Mouse (Mus musculus) T-cell, adult 2 months (primary cell): ENCODE measurements around the gene Cdk2.
A peak's percentile ranks its signal among the peaks of the same experiment; 100 is the strongest.

ENCODE experiments used
- DNase-seq: peaks from one replicate; pipeline ENCODE4 v3.0.0; 2022; ENCODE audit warnings: low spot score

The Cdk2 gene

DNA sequence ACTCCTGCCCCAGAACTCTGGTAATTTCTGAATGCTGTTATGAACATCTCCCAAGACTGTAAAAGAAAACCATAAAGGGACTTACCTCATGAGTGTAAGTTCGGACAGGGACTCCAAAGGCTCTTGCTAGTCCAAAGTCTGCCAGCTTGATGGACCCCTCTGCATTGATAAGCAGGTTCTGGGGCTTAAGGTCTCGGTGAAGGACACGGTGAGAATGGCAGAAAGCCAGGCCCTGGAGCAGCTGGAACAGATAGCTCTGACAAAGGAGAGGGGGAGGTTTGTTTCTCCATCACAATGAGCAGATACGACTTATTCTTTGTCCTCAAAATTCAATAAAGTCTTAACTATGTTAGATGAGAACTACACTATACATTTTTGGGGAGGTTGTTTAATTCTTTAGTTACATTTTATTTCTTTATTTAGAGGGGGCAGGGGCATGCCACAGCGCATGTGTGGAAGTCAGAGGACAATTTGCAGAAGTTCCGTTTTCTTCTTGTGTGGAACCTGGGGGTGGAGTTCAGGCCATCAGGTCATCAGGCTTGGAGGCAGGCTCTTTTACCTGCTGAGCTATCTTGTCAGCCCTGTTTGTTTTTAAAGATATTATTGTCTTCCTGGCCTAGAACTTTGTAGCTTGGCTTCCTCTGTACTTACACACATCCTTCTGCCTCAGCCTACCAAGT is 2.4 kb downstream of the Cdk2 start:
- no peak for DNase-seq

DNA sequence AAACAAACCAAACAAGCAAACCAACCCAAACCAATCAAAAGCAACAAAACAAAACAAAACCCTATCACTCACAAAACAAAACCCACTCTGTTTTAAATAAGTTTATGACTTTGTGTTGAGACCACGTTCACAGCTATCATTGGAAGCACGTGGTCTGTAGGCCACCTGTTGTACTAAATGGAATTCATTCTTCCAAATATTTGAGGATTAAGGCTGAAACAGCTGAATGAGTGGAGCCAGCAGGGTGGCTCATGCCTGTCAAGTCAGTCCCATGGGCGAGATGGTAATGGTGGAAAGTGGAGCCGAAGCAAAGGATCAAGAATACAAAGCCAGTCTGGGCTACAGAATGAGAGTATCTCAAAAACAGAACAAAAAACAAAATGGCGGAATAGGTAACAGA is 4.1 kb downstream of the Cdk2 start:
- no peak for DNase-seq

DNA sequence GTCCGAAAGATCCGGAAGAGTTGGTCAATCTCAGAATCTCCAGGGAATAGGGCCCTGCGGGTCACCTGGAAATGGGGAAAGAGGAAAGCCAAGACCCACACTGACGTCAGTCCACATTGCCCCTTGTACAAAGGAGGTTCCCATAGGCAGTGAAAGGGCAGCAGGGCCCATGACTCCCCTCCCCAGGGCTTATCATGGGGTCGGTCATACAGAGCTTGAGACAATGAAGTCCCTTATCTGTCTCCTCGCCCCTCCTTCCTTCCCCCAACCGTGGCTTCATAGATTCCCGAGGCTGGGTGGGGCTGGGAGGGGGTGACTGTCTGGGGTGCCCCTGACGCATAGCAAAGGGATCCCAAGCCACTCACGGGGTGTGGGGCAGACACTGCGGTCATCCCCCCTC is 5.2 kb downstream of the Cdk2 start:
- no peak for DNase-seq

DNA sequence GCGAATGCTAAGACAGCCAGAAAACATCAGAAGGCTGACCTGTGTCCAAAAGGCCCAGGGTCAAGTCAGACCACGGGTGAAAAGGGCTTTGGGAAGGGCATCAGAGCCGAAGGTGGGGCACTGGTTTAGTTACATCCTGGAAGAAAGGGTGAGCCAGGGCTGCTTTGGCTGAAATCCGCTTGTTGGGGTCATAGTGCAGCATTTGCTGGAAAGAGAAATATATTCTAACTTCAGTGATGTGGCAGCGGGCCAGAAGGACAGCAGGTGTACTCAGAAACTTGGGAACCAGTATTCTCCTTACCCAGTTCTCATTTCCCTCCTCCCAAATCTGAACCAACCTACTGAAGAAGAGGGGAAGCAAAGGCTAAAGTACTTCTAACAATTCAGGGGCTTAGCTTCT is 5.8 kb downstream of the Cdk2 start:
- no peak for DNase-seq

DNA sequence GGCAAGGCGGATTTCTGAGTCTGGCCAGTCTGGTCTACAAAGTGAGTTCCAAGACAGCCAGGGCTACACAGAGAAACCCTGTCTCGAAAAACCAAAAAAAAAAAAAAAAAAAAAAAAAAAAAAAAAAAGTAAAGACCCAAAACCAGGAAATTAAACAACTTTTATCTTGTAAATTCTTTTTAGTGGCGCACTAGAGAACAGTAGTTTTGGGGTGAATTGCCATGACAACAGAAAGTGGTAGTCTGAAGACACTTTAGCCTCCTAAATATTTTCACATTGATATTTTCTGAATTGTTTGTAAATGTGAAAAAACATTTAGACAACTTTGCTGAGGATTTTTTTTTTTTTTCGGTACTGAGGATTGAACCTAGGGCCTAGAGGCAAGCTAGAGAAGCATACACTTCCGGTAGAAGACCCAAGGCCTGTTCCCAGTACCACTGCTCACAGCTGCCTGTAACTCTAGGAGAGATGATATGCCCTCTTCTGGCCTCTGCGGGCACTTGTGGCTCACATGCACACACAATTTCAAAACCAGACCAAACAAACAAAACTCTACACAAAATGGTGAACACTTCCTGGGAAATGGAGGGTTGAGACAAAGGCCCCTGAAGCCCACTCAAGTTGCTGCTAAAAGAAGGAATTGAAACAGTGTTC is 7.6 kb downstream of the Cdk2 start:
- no peak for DNase-seq

DNA sequence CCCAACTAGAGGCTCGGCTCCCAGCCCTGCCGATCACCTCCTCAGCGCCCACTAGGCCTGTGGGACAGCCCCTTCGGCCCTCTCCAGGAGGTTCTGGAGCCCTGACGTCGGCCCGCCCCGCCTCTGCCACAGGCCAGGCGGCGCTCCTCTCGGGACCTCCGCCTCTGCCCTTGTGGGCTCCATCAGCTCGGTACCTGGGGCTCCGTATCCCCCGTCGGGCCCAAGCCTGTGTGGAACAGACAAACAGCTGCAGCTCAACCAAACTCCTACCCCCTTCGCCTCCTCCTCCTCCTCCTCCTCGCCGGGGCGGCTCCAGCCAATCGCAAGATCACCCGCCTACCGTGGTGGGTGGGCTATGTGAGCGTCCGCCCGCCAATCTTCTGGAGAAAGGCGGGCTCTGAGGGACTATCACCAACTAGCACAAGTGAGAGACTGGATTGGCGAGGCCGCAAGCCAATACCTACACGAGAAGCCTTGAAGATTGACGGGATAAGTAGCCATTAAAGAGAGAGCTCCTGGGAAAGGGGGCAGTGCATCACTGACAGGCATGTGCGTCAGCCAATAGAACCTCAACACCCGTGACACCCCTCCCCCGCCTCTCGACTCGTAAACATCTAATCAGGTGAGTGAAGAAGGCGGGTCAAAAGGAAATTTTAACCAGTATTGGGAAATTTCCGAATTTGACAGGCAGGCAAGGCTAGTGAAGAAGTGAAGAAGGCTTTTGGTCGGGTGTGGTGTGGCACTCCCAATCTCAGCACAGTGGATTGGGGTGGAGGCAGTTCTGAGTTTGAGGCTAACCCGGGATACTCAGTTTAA is 8.6 kb downstream of the Cdk2 start, which contains the start of gene Rab5b:
Gene Rab5b (minus strand): TSS at position 273 of the 816 bp plus-strand sequence.
- DNase-seq = peak; percentile 98

DNA sequence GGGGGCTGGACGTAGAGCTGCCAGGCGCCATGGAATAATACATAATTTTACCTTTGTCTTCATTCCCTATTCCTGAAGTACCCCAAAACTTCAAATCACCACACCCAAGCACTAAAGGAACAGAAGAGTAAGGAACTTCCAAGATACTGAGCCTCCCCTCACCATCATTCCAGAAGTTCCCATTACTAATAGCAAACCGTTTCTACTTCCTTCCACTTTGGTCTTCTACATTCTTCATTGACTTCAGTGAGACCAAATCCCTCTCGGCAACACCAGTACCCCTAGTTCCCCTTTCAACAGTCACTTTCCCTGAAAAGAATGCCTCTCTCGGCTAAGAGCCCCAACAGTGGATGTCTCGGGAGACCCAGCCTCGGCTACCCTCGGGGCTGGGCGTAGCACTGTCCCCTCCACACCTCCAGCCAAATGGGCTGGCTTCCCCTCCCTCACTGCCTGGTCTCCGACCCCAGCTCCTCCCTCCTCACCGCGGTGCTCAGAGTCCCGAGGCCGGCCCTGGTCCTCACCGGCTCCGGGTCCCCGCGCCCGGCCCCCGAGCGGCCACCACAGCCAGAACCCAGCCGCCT is 9.3 kb downstream of the Cdk2 start:
- no peak for DNase-seq

DNA sequence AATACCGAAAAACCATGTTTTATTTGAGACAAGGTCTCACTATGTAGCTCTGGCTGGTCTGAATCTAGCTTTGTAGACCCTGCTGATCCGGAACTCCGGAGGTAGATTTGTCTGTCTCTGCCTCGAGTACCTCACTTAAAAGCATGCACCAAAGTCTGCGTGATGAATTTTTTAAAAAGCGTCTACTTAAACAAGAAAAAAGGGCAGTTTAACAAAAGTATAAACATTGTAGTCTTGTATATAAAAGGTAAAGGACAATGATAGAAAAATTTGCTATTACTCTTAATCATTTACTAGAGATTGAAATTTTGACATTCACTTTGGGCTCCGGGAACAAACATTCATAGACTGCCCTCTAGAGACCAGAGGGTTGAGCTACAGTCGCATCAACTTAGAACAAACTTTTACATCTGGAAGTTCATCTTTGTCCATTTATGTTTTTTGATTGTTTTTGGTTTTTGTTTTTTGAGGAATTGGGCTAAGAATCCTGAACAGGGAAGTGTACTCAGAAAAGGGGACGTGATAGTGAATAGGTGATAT is 30.3 kb downstream of the Cdk2 start:
- DNase-seq = peak; percentile 37

DNA sequence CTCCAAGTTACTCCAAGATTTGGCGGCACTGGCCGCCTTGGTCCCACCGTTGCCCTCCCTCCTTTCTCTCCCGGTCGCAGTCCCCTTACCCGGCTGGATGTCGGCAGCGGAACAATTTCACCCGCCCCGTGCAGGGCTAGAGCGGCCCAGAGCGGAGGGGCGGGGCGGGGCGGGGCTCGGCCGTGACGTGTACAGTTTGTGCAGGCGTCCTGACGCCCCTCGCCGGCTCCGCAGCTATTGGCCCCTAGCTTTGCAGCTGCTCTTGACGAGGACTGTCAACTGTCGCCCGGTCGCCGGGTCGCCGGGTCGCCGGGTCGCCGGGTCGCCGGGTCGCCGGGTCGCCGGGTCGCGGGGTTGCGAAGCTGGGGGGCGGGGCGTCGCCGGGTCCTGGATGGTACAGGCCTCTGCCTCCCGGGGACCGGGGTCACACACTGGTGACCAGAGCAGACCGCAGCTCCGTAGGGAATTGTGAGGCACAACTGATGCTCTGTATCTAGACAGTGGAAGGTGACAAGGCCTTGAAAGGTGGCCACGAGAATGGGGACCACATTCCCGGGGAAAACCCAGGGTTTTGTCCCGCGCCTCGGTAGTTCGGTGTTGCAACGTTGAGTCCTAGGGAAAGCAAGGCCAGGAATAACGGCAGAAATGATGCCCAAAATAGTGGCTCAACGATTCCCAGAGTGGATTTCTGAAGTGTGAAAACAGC is 30.9 kb downstream of the Cdk2 start, which contains the start of gene Suox:
Gene Suox (minus strand): TSS at position 311 of the 706 bp plus-strand sequence.
- DNase-seq = peak; percentile 74

DNA sequence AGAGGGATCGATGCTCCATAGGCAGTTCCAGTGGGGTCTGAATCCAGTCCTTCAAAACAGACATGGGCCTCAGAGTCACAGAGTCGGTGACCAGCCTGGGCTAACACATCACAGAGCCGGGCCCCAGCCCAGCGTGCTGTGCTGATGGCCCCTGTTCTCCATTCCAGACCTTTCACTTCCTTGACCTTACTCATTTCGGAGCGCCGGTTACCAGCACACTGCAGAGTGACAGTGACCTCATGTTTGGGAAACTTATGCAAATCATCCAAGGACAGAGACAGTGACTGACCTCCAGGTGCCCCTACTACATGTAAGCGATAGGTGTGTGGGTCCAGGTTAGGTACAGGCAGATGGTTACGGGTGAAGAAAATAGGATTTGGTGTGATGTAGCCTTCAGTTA is 33.7 kb downstream of the Cdk2 start:
- no peak for DNase-seq

DNA sequence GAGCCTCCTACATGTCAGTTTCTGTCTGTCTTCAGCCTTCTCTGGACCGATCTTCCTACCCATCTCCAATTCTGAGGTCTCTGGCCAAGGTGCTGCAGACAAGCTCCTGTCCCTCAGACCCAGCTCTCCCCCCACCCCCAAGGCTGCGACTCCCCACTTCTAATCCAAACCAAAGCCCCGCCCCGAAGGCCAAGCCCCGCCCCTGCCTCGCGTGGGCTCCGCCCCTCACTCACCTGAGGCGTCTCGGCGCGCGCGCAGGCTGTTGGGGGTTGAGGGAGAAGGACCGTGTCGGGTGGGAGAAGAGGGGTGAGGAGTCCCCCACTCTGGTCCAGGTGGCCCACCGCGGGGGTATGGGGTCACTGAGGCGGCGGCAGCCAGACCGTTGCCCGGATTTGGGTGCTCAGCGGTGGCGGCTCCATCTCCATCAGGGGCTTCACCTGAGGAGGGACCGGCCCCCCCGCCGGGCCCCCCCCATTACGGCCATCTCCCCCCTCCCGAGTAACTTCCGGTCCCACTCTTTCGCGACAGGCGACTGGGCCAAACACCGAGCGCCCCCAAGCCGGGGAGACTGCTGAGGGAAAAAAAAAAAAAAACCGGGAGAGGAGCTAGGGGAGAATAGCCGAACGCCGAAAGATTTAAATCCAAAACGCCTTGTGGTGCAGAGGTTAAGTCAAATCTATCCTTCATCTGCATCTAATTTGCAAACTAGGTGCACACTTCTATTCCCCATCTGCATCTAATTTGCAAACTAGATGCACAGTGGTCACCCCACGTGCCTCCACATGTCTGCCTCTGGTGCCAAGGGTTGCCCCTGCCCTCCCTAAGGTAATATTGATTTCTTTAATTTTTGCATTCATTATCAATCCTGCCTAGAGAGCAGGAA is 35.8 kb downstream of the Cdk2 start:
- DNase-seq = peak; percentile 52

DNA sequence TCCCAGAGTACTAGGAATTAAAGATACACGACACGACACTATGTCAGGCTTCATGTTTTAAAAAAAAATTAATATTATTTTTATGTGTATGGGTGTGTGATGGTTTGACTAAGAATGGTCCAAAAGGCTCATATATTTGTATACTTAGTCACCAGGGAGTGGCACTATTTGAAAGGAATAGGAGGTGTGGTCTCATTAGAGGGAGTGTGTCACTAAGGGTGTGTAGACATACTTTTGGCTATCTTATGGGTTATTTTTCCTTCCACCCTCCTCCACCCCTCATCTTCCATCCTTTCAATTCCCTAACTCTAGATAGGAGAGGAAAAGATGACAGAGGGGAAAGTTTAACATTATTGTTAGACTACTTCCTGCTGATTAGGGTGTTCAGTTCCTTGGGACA is 39.0 kb downstream of the Cdk2 start:
- no peak for DNase-seq

DNA sequence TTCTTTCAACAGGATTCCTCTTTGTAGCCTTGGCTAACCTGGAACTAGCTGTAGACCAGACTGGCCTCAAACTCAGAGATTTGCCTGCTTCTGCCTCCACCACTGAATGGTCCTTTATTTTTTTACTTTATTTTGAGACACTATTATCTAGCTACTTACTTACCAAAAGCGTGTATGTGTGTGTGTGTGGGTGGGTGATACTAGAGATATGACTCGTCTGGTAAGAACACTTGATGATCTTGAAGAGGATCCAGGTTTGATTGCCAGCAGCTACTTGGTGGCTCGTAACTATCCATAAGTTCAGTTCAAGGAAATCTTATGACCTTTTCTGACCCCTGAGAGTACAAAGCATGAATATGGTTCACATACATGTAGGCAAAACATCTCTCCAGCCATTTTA is 39.5 kb downstream of the Cdk2 start:
- no peak for DNase-seq

DNA sequence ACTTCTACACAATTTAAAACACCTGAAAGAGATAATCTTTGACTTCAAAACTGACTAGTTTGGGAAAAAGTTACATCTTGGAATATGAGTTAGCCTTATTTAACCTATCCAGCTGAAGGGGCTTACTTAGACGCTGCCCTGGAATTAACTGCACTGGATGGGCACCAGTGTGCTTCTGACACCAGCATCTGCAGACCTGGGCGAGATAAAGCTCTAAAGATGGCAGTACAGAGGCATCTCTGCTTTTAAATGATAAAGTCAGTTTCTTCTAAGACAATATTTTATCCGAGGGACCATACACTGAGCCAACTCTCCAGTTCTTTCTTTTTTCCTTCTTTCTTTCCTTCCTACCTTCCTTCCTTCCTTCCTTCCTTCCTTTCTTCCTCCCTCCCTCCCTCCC is 40.0 kb downstream of the Cdk2 start:
- no peak for DNase-seq

DNA sequence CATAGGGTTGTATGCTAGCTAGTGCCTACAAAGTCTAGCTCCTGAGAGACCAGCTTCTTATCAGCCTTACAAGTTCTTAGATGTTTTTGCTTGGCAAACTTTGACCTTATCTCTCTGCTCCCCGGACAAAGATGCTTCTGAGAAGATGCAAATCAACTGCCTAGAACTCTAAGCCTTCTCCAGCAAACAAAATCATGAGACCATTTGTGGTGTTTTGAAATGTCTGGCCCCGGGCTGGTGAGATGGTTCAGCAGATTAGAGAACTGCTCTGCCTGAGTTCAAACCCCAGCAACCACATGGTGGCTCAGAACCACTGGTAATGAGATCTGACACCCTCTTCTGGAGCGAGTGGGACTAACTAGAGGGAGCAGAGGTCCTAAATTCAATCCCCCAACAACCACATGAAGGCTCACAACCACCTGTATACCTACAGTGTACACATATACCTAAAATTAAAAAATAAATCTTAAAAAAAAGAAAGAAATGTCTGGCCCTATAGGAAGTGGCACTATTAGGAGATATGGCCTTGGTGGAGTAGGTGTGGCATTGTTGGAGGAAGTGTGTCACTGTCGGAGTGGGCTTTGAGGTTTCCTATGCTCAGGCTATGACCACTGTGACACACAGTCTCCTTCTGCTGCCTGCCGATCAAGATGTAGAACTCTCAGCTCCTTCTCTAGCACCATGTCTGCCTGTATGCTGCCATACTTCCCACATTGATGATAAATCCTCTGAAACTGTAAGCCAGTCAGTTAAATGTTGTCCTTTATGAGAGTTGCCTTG is 41.2 kb downstream of the Cdk2 start:
- no peak for DNase-seq

DNA sequence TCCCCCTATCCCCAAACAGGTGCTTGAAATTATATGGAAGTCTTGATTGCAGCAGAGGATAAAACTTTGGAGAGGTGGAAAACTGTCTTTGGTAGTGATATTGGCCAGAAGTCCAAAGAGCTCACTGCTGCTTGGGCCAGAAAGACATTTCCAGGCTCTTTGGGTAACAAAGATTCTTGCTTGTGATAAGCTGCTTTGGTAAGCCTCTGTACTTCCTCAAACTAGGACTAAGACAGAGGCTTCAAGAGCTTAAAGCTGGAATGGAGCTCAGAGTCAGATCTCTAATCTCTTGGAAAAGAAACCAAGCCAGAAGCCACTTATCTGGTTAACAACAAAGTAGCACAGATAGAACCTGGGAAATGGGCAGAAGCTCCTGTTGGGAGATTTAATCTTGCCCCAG is 42.4 kb downstream of the Cdk2 start:
- DNase-seq = no peak

DNA sequence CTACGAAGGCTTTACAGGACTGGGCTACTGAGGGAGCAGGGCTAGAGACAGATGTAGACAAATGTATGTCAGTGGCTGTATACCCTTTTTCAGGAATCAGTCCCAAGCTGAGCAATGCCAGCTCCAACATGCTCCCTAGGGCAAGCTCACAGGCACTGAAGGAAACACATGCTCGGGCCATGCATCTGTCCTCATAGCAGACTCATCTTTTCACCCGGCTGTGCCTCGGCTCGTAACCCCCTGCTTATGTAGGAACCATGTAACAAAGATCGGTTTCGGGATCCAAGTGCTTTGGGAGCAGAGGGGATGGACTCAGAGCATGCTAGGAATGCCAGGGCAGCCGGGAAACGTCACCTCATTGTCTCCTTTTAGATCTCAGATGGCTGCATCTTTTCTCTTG is 45.3 kb downstream of the Cdk2 start:
- no peak for DNase-seq

DNA sequence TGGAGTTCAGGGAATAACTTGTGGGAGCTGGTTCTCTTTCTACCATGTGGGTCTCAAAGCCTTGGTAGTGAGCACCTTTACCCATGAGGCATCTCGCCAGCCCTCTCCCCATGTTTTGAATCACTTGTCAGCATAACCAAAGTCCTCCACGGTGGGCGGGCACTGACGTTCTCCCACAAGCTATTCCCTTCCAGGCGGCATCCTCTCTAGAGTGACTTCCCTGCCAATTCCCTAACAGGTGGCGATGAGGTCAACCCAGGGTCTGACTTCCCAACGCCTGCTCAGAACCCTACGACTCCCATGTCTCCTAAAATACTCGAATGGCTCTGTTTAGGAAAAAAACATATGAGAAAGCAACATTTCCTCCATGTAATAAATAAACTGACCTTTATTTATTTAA is 47.0 kb downstream of the Cdk2 start:
- no peak for DNase-seq

DNA sequence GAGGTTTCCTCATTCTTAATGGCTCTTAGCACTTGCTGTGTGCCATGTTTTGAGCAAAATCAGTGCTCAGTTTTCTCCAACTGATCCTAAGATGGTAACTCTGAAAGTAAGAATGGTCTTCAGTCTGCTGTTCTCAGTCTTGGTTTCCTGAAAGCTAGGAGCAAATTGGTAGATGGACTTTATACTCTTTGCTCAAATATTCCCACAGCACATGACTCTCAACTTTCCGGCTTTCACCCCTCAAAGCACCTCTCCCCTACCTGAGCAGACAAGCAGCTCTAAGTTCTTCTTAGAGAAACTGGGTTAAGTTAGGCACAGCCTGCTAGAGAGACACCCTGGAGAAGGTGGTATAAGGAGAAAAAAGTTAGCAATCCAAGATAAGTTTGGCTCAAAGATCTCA is 48.1 kb downstream of the Cdk2 start:
- no peak for DNase-seq

DNA sequence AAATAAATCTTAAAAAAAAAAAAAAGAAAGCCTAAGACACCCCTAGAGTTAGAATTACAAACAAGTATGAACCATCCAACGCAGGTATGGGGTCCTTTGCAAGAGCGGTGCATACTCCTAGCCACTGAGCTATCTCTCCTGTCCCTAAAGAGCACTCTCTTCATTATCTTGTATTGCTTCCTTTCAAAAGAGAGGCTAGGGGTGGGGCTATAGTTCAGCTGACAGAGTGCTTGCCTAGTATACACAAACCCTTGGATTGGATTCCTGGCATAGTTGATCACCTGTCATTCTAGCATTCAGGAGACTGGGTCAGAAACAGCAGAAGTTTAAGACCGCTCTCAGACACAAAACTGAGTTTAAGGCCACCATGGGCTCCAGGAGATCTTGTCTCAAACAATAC is 49.6 kb downstream of the Cdk2 start:
- no peak for DNase-seq
